Mouse (Mus musculus) bone marrow, adult 2 months (tissue): ENCODE data around the gene Glb1.

Experiments used
- CTCF ChIP-seq: fragments of 200-500 bp; IDR thresholded peaks from 2 replicates; pipeline ENCODE4 v1.5.1; 2011; ENCODE audit warnings: low read length, control low read depth; ENCODE audit not compliant: control insufficient read depth, insufficient read depth
- POLR2A ChIP-seq: fragments of 200-500 bp; IDR thresholded peaks from 2 replicates; pipeline ENCODE4 v1.6.1; 2011; ENCODE audit warnings: low read depth, mild to moderate bottlenecking, control low read depth, low read length, borderline replicate concordance; ENCODE audit not compliant: control insufficient read depth

DNA sequence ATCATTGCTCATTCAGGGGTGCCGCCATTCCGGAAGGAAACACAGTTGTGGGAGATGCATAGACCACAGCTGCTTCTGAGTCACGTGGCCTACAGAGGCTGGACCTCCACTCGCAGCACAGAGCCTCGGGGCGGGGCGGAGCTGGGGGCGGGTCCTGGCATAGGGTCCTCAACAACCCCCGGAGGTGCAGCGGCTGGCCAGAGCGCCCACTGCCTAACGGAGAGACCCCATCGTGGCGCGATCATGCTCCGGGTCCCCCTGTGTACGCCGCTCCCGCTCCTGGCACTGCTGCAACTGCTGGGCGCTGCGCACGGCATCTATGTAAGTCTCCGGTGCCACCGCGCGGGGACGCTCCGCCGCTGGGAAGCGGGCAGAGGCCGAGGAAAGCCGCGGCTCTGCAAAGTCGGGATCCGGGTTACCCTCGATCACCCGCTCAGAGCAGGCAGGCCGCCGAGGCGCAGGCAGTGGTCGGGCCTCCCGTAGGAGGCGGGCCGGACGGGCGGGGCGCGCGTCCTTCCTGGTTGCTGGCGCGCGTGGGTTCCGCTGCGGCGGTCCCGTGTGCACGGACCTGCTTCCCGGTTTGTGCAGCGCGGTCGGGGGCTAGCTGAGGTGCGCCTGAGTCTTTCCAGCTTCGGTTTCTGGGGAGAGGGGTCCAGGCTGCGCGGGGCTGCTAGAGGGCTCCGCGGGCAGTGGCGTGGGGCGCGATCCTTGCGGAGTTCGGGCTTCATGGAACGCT lies at the start of gene Glb1, which contains the start of gene Tmppe:
- no peak for TF ChIP-seq CTCF
- TF ChIP-seq POLR2A, result peak; percentile 38; the same call in 1 of the 2 replicates
